Mouse (Mus musculus) heart, postnatal 4 days (tissue): ENCODE data around the gene Bcl11b. TPM values are rescaled to one million over a fixed set of nuclear protein-coding genes. Genes with fewer than 3 reads are reported as not detected.
A peak's percentile ranks its signal among the peaks of the same experiment; 100 is the strongest.

Experiments used
- DNase-seq: peaks from one replicate; pipeline ENCODE4 v3.0.0; 2021
- total RNA-seq, 2 experiments: library from RNA; stranded (reverse); gene quantifications; 2 replicates each; pipeline ENCODE4 v1.2.3; 2021

The Bcl11b gene
- total RNA-seq, 2 experiments from 2014 or later, result 1.5 to 1.6 TPM

DNA sequence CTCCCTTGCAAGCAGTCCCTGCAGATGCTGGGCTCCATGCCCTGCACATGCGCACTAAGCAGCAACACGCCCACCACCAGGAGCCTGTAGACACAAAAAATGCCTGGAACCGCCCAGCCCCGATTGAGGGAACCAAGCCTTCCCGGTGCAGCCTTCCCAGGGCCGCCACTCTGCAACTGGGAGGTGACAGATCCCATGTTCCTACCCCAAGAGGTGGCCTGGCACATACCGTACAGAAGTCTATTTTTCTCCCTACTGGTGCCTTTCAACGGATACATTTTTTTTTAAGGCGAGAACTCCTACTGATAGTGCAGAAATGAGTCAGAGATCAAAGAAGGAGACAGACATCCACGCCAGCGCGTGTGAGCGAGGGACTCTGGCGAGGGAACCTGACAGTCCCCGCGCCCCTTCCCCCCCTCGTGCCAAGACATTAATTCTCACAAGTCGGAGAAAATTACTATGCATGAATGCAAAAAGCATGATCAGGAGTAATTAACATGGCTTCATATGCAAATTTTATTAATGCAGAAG is 33.5 kb downstream of the Bcl11b start:
- no peak for DNase-seq

DNA sequence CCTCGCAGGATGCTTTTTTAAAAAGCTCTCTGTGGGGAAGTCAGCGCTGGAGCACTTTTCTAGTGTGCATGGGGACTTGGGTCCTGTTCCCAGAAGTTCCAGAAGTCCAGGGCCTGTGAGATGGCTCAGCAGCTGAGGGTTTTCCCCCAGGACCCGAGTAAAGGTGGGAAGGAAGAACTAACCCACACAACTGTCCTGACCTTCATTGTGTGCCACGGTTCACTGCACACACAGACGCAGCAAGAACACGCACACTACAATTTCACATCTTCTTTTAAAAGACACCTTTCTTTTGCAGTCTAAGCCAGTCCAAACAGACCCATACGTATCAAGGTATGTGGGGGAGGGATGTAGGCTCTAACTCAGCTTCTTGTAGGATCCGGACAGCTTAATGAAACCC is 34.3 kb downstream of the Bcl11b start:
- DNase-seq, result no peak

DNA sequence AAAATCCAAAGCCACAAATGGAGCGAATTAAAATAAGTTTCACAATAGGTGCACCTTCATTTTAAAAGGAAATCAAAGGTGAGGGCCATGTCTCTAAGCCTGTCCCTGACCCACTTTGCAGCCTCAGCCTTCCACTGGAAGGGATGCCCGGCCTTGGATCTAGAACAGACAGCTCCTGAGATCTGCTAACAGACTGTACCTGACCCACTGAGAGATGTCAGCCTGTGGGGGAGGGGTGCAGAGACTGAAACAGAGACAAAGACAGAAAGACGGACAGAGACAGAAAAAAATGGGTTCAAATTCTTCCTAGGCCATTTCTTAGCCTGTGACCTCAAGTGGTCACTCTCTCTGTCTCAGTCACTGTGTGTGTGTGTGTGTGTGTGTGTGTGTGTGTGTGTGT is 35.1 kb downstream of the Bcl11b start:
- DNase-seq, result no peak

DNA sequence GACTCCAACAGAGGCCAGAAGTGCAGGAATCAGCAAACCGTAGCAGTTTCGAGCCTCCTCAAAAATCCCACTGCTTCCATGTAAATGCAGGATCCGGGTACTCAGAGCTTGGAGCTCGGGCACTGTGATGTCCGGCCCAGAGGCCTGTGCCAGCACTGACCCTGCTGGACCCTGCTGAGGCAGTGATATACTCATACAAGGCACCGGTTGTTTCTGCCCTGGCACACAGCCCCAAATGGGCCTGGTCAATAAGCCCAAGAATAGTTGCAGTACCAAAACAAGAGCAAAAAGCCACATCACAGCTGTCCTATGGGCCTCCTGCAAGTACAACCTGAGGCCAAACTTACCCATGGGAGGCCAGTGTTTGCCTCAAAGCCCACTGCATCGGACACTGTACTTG is 36.4 kb downstream of the Bcl11b start:
- no peak for DNase-seq

DNA sequence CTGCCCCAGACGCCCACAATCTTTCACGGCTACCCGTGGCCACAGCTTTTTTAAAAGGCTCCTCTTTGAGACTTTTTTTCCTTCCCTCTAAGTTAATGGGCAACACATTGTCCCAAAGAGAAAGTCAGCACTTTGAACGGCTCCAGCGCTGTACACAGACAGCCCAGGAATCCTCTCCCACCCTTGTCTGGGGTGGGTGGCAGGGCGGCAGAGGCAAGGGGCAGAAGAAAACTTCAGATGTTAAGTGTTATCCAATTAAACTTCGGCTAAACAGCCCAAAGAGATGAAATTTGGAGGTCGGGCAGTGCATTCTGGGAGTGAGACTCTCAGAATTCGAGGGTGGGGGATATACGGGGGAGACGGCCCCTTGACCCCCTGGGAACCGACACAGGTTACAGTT is 38.3 kb downstream of the Bcl11b start:
- no peak for DNase-seq

DNA sequence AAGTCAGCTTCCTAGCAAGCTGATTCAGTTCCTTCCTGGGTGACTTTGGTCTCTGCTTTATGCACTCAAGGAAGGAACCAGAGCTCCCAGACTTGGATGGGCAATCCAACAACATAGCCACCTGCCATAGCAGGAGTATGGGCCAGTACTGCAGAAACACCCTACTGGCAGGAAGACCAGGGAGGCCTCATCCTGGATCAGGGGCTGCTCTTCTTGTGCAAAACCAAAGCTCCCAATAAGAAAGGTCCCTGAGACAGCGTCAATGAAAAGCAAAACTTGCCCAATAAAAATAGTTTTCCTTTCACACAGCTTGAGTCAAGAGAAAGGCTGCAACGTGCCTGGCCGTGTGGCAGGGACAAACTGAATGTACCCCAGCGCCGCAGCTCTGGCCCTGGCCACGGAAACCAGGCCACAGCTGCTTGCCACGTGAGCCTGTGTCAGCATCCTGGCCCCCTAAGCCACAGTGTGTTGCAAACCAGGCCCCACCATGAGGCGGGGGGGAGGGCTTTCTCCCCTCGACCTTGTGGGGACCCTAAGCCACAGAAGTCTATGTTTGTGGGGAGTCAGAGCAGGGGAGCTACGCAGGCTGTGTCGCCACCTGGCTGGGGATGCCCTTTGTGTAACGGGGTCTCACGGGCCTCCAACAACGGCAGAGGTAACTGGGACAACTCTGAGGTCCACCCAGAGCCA is 38.9 kb downstream of the Bcl11b start:
- no peak for DNase-seq

DNA sequence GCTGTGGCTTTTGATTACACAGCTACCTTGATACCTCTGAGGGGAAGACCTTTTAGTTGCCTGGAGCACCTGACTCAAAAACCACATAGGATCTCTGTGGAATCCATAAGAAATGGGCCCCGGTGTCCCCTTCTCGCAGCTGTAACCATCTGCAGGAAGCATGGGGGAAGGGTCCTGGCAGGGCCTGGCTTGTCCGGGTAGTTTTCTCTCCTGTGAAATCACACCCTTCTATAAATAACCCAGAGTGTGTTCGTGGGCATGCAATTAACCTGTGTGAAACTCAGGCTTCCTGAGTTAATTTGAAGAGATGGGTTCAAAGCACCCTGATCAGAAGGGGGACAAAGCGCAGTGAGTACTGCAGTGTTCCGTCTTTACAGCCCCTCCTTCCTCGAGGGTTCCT is 40.5 kb downstream of the Bcl11b start:
- DNase-seq, result no peak

DNA sequence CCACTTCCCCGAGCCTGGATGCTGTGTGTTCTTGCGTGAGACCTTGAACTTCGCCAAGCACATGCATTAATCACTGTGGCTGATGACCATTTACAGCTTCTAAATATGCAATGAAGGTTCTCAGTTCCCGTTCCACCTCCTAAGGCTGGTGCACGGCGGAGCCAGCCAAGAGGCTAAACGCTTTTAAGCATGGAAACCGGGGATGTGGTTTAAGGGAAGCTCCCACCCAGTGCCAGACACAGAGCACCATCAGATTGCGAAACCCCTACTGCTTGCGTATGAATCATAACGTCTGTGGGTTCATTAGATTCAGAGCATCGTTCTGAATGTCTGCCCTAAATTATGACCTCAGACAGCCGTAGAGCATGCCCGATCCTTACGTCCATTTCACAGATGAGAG is 41.6 kb downstream of the Bcl11b start:
- DNase-seq, result no peak

DNA sequence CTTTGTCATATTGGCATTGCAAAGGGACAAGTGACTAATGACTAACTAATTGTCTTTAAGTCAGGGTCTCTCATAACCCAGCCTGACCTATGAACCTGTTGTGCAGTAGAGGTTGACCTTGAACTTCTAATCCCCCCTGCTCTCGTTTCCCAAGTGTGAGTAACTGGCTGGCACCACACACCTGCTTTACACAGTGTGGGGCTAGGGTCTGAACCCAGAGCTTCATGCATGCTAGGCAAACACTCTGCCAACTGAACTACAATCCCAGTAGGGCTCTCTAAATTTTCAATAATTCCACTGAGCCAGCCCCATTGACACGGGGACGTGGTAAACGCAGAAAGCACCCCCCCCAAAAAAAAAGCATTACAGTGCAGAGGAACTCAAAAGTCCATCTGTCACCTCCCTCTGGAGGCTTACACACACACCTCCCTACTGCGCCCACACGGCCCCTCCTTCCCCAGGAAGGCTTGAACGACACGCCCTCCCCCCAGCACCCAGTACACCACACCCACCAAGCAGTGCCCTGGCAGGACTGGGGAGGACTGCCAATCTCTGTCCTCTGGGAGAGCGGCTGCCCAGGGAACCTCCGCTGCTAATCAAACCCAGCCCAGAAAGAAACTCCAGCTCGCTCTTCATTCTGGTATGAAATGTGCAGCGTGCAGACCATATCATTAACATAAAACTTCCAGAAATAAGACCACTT is 42.5 kb downstream of the Bcl11b start:
- DNase-seq, result peak; percentile 71

DNA sequence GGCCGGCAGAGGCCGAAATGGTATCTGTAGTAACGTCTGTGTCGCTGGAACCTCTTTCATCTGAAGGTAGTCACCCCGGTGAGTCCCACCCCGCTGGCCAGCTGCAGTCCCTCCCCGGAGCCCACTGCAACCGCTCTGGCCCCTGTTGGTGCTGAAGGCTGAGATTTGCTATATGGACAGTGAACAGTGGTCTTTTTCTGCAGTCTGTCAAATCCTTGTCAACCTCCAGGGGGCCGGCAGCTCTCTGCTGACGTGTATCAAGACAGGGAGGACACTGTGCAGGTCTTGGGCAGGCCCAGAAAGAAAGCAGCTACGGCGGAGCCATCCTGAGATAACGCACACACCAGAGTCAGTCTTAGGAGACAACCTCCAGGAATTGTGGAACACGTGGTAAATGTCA is 43.0 kb downstream of the Bcl11b start:
- DNase-seq, result no peak

DNA sequence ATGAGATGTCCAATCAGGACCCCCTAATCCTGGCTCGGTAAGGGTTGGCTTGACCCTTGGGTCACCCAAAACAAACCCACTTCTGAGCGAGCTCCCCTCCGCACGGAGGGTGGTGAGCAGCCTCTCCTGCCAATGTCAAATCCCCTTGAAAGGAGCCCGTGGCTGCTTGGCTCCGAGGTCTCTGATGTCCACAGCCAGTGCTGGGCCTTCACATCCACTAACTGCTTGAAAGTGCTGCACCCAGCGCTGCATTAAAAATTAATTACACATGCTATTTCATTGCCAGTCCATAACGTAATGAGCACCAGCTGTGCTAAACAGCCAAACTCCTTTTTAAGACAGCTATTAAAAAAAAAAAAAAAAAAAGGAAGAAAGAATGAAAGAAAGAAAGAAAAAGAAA is 43.5 kb downstream of the Bcl11b start:
- DNase-seq, result no peak

DNA sequence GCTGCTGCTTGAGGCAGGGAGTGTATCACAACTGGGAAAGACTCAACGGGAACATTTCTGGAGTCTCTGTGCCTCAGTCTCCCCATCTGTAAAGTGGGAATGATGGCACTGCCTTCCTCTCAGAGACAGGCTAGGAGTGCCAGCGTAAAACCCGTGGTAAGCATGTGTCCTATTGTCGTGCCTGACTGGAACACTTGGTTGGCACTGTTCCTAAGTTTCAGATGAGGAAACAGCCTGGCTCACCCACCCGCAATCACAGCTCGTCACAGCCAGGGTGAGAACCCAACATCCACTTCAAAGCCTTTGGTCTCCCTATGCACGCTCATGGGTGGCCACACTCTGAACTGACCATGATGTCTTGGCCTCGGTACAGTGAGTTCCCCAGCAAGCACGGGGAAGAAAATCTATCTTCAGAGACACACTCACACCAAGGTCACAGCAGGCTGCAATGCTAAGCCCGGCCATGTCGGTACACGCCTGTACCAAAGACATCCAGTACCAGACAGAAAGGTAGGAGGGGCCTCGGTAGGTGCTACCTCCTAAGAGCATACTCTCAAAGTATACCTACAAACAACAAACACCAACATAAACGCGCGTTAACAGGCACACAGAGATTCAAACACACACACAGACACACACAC is 50.2 kb downstream of the Bcl11b start:
- DNase-seq, result no peak

DNA sequence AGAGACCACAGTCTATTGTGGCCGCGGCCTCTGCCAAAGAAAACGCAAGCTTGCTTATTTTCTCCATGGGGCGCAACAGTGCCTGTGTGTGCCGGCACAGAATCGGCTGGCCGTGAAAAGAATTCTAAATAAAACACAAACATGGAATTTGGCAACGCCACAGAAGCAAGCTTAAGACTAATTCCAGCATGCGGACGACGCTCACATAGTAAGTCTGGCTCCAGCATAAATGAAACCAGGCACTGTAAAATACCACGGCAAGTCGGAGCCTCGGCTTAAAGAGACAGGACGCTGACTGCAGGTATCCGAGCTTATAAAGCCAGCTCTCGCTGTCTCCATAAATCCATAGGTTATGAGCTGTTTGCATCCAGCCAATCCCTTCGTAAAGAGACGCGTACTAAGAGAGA is 51.1 kb downstream of the Bcl11b start:
- no peak for DNase-seq

DNA sequence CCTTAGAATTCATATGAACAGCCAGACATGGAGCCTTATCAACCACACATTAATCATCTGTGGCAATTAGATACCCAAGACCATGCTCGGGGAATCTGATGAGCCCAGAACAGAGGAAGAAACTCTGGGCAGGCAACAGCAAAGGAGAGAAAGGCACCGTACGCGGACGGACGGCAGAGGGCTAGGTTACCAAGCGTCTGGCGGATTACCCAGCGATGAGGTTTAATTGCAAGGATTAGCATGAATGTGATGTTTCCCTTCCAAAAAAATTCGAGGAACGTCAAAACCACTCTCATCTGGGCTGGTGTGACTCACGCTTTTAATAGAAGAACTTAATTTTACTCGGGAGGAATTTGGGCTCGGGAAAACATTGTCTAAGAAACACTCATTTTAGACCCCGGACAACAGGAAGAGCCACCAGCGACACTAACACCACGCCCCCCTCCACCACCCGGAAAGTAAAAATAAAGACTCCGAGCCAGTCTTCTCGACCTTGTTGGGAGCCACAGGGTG is 52.7 kb downstream of the Bcl11b start:
- DNase-seq, result no peak

DNA sequence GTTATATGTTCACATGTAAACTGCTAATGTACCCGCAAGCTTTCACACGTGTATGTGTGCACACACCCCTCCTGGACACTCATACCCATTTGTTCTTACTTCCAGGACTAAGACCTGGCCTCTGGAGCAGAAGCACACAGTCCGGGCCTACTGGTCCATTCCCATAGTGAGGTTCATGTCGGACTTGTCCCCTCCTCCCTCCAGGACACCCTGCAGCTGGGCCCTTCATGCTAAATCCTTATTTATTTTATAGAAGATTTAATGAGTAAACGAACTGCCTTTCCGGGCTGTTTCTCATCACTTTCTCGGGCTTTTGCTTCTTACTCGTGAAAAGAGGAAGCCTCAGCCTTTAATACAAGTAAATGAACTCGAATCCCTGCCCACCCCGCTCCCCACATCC is 54.0 kb downstream of the Bcl11b start:
- no peak for DNase-seq

DNA sequence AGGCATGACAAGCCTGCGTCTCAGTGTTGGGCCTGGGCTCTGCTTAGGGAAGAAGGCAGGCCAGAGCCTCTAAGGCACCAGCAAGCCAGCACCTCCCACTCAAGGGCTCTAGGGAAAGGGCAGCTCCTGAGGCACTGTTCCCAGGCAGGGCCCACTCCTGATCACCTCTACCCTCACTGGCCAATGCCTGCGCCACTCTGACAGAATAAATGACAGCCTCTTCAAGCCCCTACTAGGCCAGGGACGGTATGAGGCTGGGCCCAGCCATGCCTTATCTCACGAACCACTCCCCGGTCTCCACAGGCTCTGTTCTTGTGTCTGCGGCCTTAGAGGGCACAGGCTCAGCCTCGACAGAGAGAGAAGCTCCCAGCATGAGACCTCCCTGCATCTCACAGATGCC is 61.3 kb downstream of the Bcl11b start:
- no peak for DNase-seq

DNA sequence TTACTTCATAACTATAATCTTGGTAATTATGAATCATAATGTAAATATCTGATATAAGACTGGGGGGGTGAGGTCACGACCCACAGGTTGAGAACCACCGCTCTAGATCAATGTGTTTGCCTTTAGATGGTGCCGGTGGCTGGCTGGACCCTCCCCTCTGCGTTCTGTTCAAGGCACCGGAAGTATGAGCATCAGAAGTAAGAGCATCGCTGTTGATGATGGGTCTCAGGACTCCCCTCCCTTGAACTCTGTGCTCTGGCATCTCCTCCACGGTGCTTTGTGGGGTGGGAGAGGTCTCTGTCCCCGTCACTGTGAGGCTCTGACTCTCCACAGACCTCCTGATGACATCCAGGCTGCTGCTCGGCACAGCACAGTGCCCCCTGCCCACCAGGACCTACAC is 62.6 kb downstream of the Bcl11b start:
- DNase-seq, result no peak

DNA sequence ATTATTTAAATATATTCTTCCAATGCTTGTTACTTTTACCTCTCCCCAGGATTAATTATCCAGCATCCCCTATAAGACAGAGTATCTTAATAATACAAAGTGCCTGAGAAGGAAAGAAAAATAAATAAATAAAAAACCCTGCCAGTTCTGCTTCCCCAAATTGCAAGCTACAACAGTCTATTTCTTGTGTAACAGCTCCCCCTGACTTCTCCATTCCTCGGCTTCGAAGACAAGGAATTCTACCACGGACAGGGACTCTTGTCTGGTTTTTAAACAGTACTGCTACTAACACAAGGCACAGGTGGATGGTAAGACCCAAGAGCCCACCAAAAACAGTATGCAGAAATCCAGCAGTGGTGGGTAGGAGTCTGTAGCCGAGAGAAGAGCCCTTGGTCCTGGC is 64.2 kb downstream of the Bcl11b start:
- DNase-seq, result no peak

DNA sequence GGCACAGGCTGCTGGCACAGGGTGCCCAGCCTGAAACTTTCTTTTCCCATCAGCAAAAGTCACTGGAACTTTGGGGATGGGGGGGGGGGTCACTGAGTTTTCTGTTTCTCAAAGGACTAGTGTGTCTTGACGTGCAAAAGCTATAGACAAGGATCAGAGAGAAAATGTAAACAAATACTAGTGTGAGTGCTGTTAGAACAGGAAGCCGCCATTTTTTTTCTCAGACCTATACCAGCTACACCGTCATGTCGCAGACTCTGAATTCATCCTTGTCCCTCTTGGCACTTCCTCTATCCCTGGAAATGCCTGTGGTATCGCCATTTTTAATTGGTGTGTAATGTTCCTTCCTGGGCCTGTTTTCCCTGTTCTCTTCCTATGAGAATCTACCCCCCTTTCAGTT is 66.4 kb downstream of the Bcl11b start:
- no peak for DNase-seq

DNA sequence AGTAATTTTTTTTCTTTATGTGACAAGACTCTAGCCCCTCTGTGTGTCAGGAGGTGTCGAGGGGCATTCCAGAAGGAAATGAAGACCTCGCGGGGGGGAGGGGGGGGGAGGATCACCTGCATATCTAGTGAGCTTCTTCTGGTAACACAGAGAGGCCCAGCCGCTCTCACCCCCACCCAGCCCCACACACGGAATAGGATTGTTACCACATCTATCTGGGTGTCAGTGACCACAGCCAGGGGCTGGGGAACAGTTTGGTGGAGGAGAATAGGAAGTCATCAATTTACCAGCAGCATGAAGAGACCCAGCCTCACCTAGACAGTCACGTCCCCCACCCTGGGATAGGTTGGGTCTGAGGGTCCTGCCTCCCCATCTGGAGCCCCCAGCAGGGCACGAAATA is 67.0 kb downstream of the Bcl11b start:
- DNase-seq, result no peak

DNA sequence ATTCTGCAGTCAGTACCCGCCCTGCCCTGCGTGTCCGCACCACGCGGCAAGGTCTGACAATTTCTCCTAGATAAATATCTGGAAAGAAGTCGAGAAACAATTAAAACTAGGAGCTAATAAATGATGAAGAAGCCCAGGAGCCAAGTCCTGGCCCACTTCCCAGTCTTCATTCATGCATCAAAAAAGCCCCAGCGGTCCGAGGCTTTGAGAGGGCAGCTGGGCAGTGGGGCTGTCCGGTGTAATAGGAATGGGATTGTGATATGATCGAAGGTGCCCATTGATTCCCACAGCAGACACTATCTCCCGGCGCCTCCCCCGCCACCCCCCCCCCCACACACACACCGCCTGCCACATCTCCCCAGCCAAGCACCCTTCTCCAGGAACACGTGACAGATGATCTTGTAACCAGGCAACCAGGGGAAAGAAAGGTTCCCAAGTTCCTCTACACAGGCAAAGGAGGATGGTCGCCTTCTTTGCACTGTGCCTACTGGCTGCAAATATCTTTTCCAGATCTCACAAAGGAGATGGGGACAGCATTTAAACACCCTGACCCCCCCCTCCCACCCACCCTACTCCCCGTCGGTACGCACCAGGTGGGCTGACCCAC is 68.5 kb downstream of the Bcl11b start:
- DNase-seq, result no peak

DNA sequence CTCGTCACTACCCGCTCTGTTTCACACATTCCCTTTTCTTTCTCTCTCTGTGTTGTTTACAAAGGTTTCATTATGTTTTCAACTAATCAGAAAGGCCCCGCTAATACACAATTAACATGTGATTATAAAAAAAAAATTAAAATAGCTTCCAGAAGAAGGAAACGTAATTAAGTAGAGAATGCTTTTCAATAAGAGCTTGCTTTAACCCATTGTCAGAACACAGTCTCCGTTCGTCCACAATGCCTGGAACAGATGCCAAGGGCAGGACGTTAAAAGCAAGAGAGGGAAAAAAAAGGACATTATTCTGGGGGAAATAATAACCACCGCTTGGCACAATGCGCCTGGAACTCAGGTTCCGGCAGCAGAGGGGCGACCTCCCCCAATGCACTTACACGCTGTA is 71.3 kb downstream of the Bcl11b start:
- no peak for DNase-seq

DNA sequence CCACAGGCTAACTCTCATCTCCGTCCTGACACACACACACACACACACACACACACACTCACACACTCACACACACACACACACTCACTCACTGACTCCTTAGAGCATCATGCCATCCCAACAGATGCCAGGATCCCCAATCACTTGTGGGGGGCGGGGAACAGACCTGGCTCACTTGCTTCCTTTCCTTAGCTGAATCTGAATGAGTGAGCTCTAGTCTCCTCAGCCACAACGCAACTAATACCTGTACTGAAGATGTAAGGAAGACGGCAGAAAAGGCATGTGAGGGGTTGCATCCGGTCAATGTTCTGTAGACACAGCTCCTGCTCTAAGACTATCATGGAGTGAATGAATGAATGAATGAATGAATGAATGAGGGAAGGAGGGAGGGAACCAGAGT is 71.9 kb downstream of the Bcl11b start:
- no peak for DNase-seq
